Mouse (Mus musculus): Measurements from ENCODE around the gene Stk11.

GRCm38 (mm10) chr10:80135161-80135560 is 19.6 kb downstream of the Stk11 start:
- TF ChIP-seq CTCF (IDR thresholded peaks at IDR 0.05; ENCODE audit: borderline replicate concordance, insufficient read depth, low read length) (no peak), POLR2A (IDR thresholded peaks at IDR 0.05; ENCODE audit: low read depth, low read length) (no peak)
